Mouse (Mus musculus) MEL (cell line): ENCODE results near the gene Ap2b1. TPM values are rescaled to one million over a fixed set of nuclear protein-coding genes. Genes with fewer than 3 reads are reported as not detected.

ENCODE experiments used
- DNase-seq: peaks from one replicate; pipeline ENCODE4 v3.0.0; 2011; ENCODE audit warnings: low read depth, low spot score
- H3K27ac ChIP-seq: 2 replicates; pipeline ENCODE4 v1.5.1; 2012; ENCODE audit warnings: low read depth, mild to moderate bottlenecking, control low read depth, low read length, moderate library complexity; ENCODE audit not compliant: control insufficient read depth
- H3K27me3 ChIP-seq, 2 experiments: fragments of 150-350 bp in 1 of 2; sonication (generic) in 1 of 2; 2 replicates each; pipeline ENCODE4 v1.6.1; 2012; ENCODE audit warnings: low read length in 2 of 2, mild to moderate bottlenecking in 2 of 2, improper control_type of control experiment in 1 of 2, moderate library complexity in 1 of 2; ENCODE audit not compliant: insufficient read depth in 2 of 2, control insufficient read depth in 1 of 2
- H3K36me3 ChIP-seq, 2 experiments: 2 replicates each; pipeline ENCODE4 v1.6.1; 2012 to 2014; ENCODE audit warnings: low read length in 2 of 2, improper control_type of control experiment in 1 of 2, inconsistent platforms in 1 of 2, mild to moderate bottlenecking in 1 of 2; ENCODE audit not compliant: insufficient read depth in 2 of 2, control insufficient read depth in 1 of 2
- H3K4me1 ChIP-seq, 2 experiments: fragments of 150-350 bp in 1 of 2; sonication (generic) in 1 of 2; 2 replicates each; pipeline ENCODE4 v1.6.1; 2012; ENCODE audit warnings: low read length in 2 of 2, improper control_type of control experiment in 1 of 2, mild to moderate bottlenecking in 1 of 2; ENCODE audit not compliant: insufficient read depth in 2 of 2, control insufficient read depth in 1 of 2
- H3K4me3 ChIP-seq, 2 experiments: fragments of 150-350 bp in 1 of 2; sonication (generic) in 1 of 2; 2 replicates each; pipeline ENCODE4 v1.5.1; 2012; ENCODE audit warnings: low read depth in 2 of 2, low read length in 2 of 2, mild to moderate bottlenecking in 2 of 2, moderate library complexity in 2 of 2, control low read depth in 1 of 2, improper control_type of control experiment in 1 of 2; ENCODE audit not compliant: control insufficient read depth in 1 of 2, insufficient read depth in 1 of 2
- H3K79me2 ChIP-seq: 2 replicates; pipeline ENCODE4 v1.6.1; 2012; ENCODE audit warnings: mild to moderate bottlenecking, low read length, moderate library complexity; ENCODE audit not compliant: control insufficient read depth, poor library complexity, insufficient read depth
- H3K9ac ChIP-seq: 2 replicates; pipeline ENCODE4 v1.6.1; 2012; ENCODE audit warnings: low read depth, mild to moderate bottlenecking, control low read depth, low read length, moderate library complexity; ENCODE audit not compliant: control insufficient read depth, poor library complexity, severe bottlenecking
- H3K9me3 ChIP-seq: fragments of 150-350 bp; sonication (generic); replicated peaks from 2 replicates; pipeline ENCODE4 v1.6.1; 2012; ENCODE audit warnings: mild to moderate bottlenecking, low read length, improper control_type of control experiment, moderate library complexity; ENCODE audit not compliant: insufficient read depth
- BHLHE40 ChIP-seq: IDR thresholded peaks from 2 replicates; pipeline ENCODE4 v1.6.1; 2012; ENCODE audit warnings: low read depth, mild to moderate bottlenecking, inconsistent platforms, low read length, improper control_type of control experiment, borderline replicate concordance
- CHD2 ChIP-seq: IDR thresholded peaks from 2 replicates; pipeline ENCODE4 v1.6.1; 2011; ENCODE audit warnings: low read length, improper control_type of control experiment
- CTCF ChIP-seq, 3 experiments: IDR thresholded peaks in 2 of 3; conservative IDR thresholded peaks in 1 of 3; 2 replicates each; pipeline ENCODE4 v1.5.1; 2011 to 2012; ENCODE audit warnings: low read length in 3 of 3, low read depth in 2 of 3, mild to moderate bottlenecking in 2 of 3, improper control_type of control experiment in 1 of 3, inconsistent platforms in 1 of 3, mixed read lengths in 1 of 3, moderate library complexity in 1 of 3; ENCODE audit not compliant: control insufficient read depth in 1 of 3, insufficient read depth in 1 of 3, poor library complexity in 1 of 3, severe bottlenecking in 1 of 3
- EP300 ChIP-seq, 2 experiments: IDR thresholded peaks; 2 replicates each; pipeline ENCODE4 v1.6.1; 2011; ENCODE audit warnings: improper control_type of control experiment in 2 of 2, low read length in 2 of 2, low read depth in 1 of 2, mild to moderate bottlenecking in 1 of 2
- ETS1 ChIP-seq: IDR thresholded peaks from 2 replicates; pipeline ENCODE4 v1.6.1; 2012; ENCODE audit warnings: low read depth, mild to moderate bottlenecking, inconsistent platforms, low read length, improper control_type of control experiment, moderate library complexity
- GABPA ChIP-seq: IDR thresholded peaks from 2 replicates; pipeline ENCODE4 v1.6.1; 2012; ENCODE audit warnings: low read depth, mild to moderate bottlenecking, inconsistent platforms, low read length, improper control_type of control experiment, moderate library complexity
- HCFC1 ChIP-seq: IDR thresholded peaks from 2 replicates; pipeline ENCODE4 v1.6.1; 2012; ENCODE audit warnings: low read depth, mild to moderate bottlenecking, inconsistent platforms, low read length, improper control_type of control experiment, moderate library complexity
- JUND ChIP-seq: IDR thresholded peaks from 2 replicates; pipeline ENCODE4 v1.6.1; 2011; ENCODE audit warnings: low read depth, mild to moderate bottlenecking, improper control_type of control experiment, low read length
- MAX ChIP-seq: IDR thresholded peaks from 2 replicates; pipeline ENCODE4 v1.6.1; 2011; ENCODE audit warnings: low read length, improper control_type of control experiment
- MXI1 ChIP-seq: IDR thresholded peaks from 2 replicates; pipeline ENCODE4 v1.6.1; 2011; ENCODE audit warnings: mild to moderate bottlenecking, low read depth, low read length, improper control_type of control experiment
- MYB ChIP-seq: IDR thresholded peaks from 2 replicates; pipeline ENCODE4 v1.6.1; 2011; ENCODE audit warnings: mild to moderate bottlenecking, low read depth, low read length, improper control_type of control experiment
- POLR2AphosphoS5 ChIP-seq: IDR thresholded peaks from 2 replicates; pipeline ENCODE4 v1.6.1; 2012; ENCODE audit warnings: low read depth, borderline replicate concordance, mild to moderate bottlenecking, inconsistent platforms, low read length, moderate library complexity, mixed read lengths
- RCOR1 ChIP-seq: IDR thresholded peaks from 2 replicates; pipeline ENCODE4 v1.6.1; 2012; ENCODE audit warnings: low read depth, mild to moderate bottlenecking, inconsistent platforms, low read length, improper control_type of control experiment
- SIN3A ChIP-seq: IDR thresholded peaks from 2 replicates; pipeline ENCODE4 v1.6.1; 2012; ENCODE audit warnings: low read length, improper control_type of control experiment, inconsistent platforms
- UBTF ChIP-seq: IDR thresholded peaks from 2 replicates; pipeline ENCODE4 v1.6.1; 2012; ENCODE audit warnings: low read depth, mild to moderate bottlenecking, inconsistent platforms, low read length, improper control_type of control experiment, moderate library complexity, borderline replicate concordance; ENCODE audit not compliant: insufficient read depth
- USF1 ChIP-seq: IDR thresholded peaks from 2 replicates; pipeline ENCODE4 v1.6.1; 2014; ENCODE audit warnings: low read depth, mild to moderate bottlenecking, inconsistent platforms, low read length, improper control_type of control experiment, moderate library complexity
- ZMIZ1 ChIP-seq: IDR thresholded peaks from 2 replicates; pipeline ENCODE4 v1.6.1; 2012; ENCODE audit warnings: low read depth, mild to moderate bottlenecking, inconsistent platforms, low read length, improper control_type of control experiment, moderate library complexity
- polyA plus RNA-seq, 2 experiments: library from polyadenylated mRNA; stranded (reverse) in 1 of 2; unstranded in 1 of 2; fragments of >175 nt in 1 of 2; fragments of >200 nt in 1 of 2; gene quantifications; 2 replicates each; pipeline versions ENCODE4 v1.2.1 to v1.2.4; 2012; ENCODE audit warnings: low replicate concordance in 2 of 2, low read depth in 1 of 2; ENCODE audit not compliant: insufficient read length in 2 of 2, insufficient read depth in 1 of 2, missing spikeins in 1 of 2
- total RNA-seq: library from RNA; depleted of rRNA; stranded (reverse); fragments of 300-350 nt; gene quantifications from 2 replicates; pipeline ENCODE4 v1.2.3, GENCODE M21; 2012

Gene Ap2b1
- total and polyA plus RNA-seq, 3 experiments, result 60.6 to 165 (median 68.9) TPM

GRCm38 (mm10) chr11:83448927-83449236 is 150.1 kb downstream of the Ap2b1 start:
- no peaks in the 10 kb centered on the region for H3K9me3 ChIP-seq
- H3K36me3 ChIP-seq, result no peaks in the 10 kb centered on the region
- DNase-seq, result no peak
- peaks cover 2 to 18% of the 10 kb centered on the region in 2 experiments; a peak in 3 of 4 replicates for H3K27me3 ChIP-seq
- H3K4me1 ChIP-seq, result no peaks in the 10 kb centered on the region
- no peak overlapping the region for H3K27ac ChIP-seq
- H3K79me2 ChIP-seq, result no peaks in the 10 kb centered on the region
- H3K9ac ChIP-seq, result no peak overlapping the region
- TF ChIP-seq EP300 (IDR thresholded peaks at IDR 0.05; ENCODE audit: low read depth in 1 of 2, low read length in 2 of 2), result no peak
- TF ChIP-seq RCOR1, result no peak
- TF ChIP-seq POLR2AphosphoS5, result no peak
- TF ChIP-seq BHLHE40, result no peak
- TF ChIP-seq USF1, result no peak
- no peak for TF ChIP-seq UBTF
- TF ChIP-seq ZMIZ1, result no peak
- no peak for TF ChIP-seq ETS1
- no peak for TF ChIP-seq GABPA
- no peak for TF ChIP-seq CHD2
- TF ChIP-seq HCFC1, result no peak
- TF ChIP-seq MXI1, result no peak
- no peak for TF ChIP-seq SIN3A
- no peak for TF ChIP-seq MYB
- no peak overlapping the region for H3K4me3 ChIP-seq

DNA sequence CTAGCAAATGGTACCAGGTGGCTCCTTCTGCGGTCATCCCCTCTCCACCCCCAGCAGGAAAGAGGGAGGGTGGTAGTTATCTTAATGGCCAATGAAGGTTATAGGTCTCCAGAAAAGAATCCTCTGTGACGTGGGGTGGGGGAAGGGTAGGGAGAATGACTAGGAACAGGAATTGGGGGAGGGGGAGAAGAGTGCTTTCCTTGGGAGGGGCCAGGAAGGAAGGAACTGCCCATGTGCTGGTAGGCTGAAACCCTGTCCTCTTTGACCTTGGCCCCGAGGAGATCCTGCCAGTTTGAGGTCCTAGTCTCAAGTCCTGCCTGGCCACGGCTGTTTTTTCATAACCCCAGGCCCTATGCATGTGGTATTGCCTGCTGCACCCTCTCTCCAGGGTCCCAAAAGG is 150.5 kb downstream of the Ap2b1 start:
- H3K27ac ChIP-seq, result no peak overlapping the region
- no peak overlapping the region for H3K4me3 ChIP-seq
- peaks cover 2 to 19% of the 10 kb centered on the region in 2 experiments; a peak in 3 of 4 replicates for H3K27me3 ChIP-seq
- H3K4me1 ChIP-seq, result no peaks in the 10 kb centered on the region
- no peak for DNase-seq
- H3K9me3 ChIP-seq, result no peaks in the 10 kb centered on the region
- TF ChIP-seq BHLHE40 (no peak), JUND (no peak), POLR2AphosphoS5 (no peak), CTCF (IDR thresholded peaks at IDR 0.05 in 2 of 3, conservative IDR thresholded peaks at IDR 0.05 in 1 of 3; ENCODE audit: control insufficient read depth in 1 of 3, insufficient read depth in 1 of 3, low read depth in 2 of 3, low read length in 3 of 3, poor library complexity in 1 of 3, severe bottlenecking in 1 of 3) (no peak), ETS1 (no peak), MAX (no peak)
- no peaks in the 10 kb centered on the region for H3K36me3 ChIP-seq
- H3K79me2 ChIP-seq, result no peaks in the 10 kb centered on the region
- H3K9ac ChIP-seq, result no peak overlapping the region
